In the genomic region with DNA sequence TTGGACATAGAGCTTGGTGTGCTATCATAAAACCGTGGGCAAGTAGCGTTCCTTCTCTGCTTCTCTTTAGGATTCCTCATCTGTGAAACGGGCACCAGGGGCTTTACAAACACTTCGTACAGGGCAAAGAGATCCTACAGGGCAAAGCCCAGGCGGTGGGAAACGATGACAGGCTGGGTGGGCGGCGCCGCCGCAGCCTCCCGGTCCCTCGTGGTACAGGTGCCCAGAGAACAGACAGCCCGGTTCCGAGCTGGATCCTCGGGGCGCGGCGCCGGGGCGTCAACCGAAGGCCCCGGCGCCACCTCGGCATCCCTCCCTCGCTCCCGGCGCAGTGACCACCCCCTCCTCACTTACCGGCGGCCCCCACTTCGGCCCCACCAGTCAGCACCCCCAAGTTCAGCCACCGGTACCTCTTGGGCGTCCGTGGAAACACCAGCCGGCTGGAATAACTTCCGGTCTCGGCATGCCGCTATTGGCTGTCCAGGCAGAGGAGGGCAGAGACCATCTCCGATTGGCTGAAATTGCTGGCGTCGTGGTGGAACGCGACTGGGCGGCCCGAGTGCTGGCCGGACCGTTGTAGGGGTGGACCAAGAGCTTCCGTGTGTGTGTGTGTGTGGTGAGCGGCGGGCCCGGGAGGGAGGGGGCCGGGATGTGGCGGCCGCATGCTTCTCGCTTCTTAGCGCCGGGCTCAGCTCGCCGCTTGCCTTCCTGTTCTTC, we compare ENCODE assay signal across 8 mouse cellular contexts. TPM values are rescaled to one million over a fixed set of nuclear protein-coding genes. Genes with fewer than 3 reads are reported as not detected.
DNase-seq lines count a peak whose midpoint lies in the region; ATAC-seq lines count a peak whose summit lies in the region.

TSS of gene Wars (minus strand) at position 460 of the 717 bp plus-strand sequence.

- peak within 1 kb of the TSS; percentile 80 for H3K27ac ChIP-seq in brown adipose tissue, adult 24 weeks (replicated peaks; ENCODE audit: low read depth, low read length)
- peak within 1 kb of the TSS; percentile 53; the same call in 1 of the 2 replicates for H3K27ac ChIP-seq in heart, embryonic 13.5 days (replicated peaks)
- H3K27ac ChIP-seq in liver, embryonic 12.5 days = peak within 1 kb of the TSS; percentile 53
- no peak within 1 kb of the TSS for H3K27ac ChIP-seq in stomach, embryonic 15.5 days

- peak within 1 kb of the TSS; percentile 97 for H3K4me2 ChIP-seq in heart, embryonic 13.5 days
- H3K4me2 ChIP-seq in liver, embryonic 12.5 days = peak within 1 kb of the TSS; percentile 94
- H3K4me2 ChIP-seq in stomach, embryonic 15.5 days = peak within 1 kb of the TSS; percentile 91

- ATAC-seq in heart, embryonic 13.5 days (ENCODE audit: extremely low read depth, insufficient number of reproducible peaks, low FRiP score, low TSS enrichment) = peak; percentile 100
- peak; percentile 100 for ATAC-seq in liver, embryonic 12.5 days
- ATAC-seq in stomach, embryonic 15.5 days (ENCODE audit: insufficient read depth, low FRiP score, low read depth) = peak; percentile 100

- under 1% methylated on average over 58 of the region's 58 CpGs for WGBS in heart, embryonic 13.5 days
- WGBS in liver, embryonic 12.5 days (ENCODE audit: insufficient replicate concordance) = 0% methylated on average over 58 of the region's 58 CpGs
- under 1% methylated on average over 57 of the region's 58 CpGs for WGBS in stomach, embryonic 15.5 days

- H3K9me3 ChIP-seq in heart, embryonic 13.5 days = no peaks in the 10 kb centered on the region
- no peaks in the 10 kb centered on the region for H3K9me3 ChIP-seq in liver, embryonic 12.5 days (replicated peaks)
- H3K9me3 ChIP-seq in stomach, embryonic 15.5 days = no peaks in the 10 kb centered on the region

- peak within 1 kb of the TSS; percentile 76 for H3K4me3 ChIP-seq in brown adipose tissue, adult 24 weeks (ENCODE audit: insufficient read depth, low read depth, low read length)
- peak within 1 kb of the TSS; percentile 93 for H3K4me3 ChIP-seq in heart, embryonic 13.5 days
- peak within 1 kb of the TSS; percentile 89 for H3K4me3 ChIP-seq in liver, embryonic 12.5 days
- peak within 1 kb of the TSS; percentile 79 for H3K4me3 ChIP-seq in stomach, embryonic 15.5 days (replicated peaks)

- H3K36me3 ChIP-seq in heart, embryonic 13.5 days = peaks cover 12% of the 10 kb centered on the region; the same call in 1 of the 2 replicates
- peaks cover 26% of the 10 kb centered on the region for H3K36me3 ChIP-seq in liver, embryonic 12.5 days
- no peaks in the 10 kb centered on the region for H3K36me3 ChIP-seq in stomach, embryonic 15.5 days

- H3K9ac ChIP-seq in heart, embryonic 13.5 days = peak within 1 kb of the TSS; percentile 90
- H3K9ac ChIP-seq in liver, embryonic 12.5 days = peak within 1 kb of the TSS; percentile 81
- peak within 1 kb of the TSS; percentile 60 for H3K9ac ChIP-seq in stomach, embryonic 15.5 days

- no peaks in the 10 kb centered on the region for H3K27me3 ChIP-seq in heart, embryonic 13.5 days (replicated peaks)
- no peaks in the 10 kb centered on the region for H3K27me3 ChIP-seq in liver, embryonic 12.5 days (replicated peaks)
- no peaks in the 10 kb centered on the region for H3K27me3 ChIP-seq in stomach, embryonic 15.5 days (replicated peaks)

- peaks cover 4% of the 10 kb centered on the region; the same call in 1 of the 2 replicates for H3K4me1 ChIP-seq in brown adipose tissue, adult 24 weeks (ENCODE audit: control insufficient read depth, insufficient read depth, insufficient read length, low read length)
- peaks cover 21% of the 10 kb centered on the region for H3K4me1 ChIP-seq in heart, embryonic 13.5 days
- H3K4me1 ChIP-seq in liver, embryonic 12.5 days = peaks cover 30% of the 10 kb centered on the region
- peaks cover 21% of the 10 kb centered on the region for H3K4me1 ChIP-seq in stomach, embryonic 15.5 days

- peak; percentile 93 for DNase-seq in CD4-positive, CD25-positive, alpha-beta regulatory T cell, adult 2 months (ENCODE audit: low read depth, low spot score)
- peak; percentile 54 for DNase-seq in fat pad, adult 2 months (ENCODE audit: extremely low read depth, low read depth, low spot score)
- DNase-seq in kidney, postnatal 10 days = peak; percentile 96
- DNase-seq in natural killer cell, adult 2 months (ENCODE audit: low spot score in 2 of 2) = peak; percentile 94 to 95

RNA-seq across cellular contexts. Expression of gene Wars, which starts in this region (rescaled TPM):
- 26.0 and 32.0 TPM in 2 replicates for polyA plus RNA-seq in brown adipose tissue, adult 24 weeks (2012; ENCODE audit: insufficient read depth, insufficient read length, missing spikeins)
- 58.4 and 59.9 TPM in 2 replicates for polyA plus RNA-seq in heart, embryonic 13.5 days (2015; fragmentation: Nextera tagmentation; extraction: Ambion mirVana)
- polyA plus RNA-seq in liver, embryonic 12.5 days (2016; fragmentation: Nextera tagmentation; extraction: Ambion mirVana) = 58.8 and 61.7 TPM in 2 replicates
- polyA plus RNA-seq in stomach, embryonic 15.5 days (2015; fragmentation: Nextera tagmentation; extraction: Ambion mirVana) = 91.1 and 96.6 TPM in 2 replicates
